Mouse (Mus musculus) limb, embryonic 15.5 days (tissue): Measurements from ENCODE around the gene Inpp5d. TPM values are rescaled to one million over a fixed set of nuclear protein-coding genes. Genes with fewer than 3 reads are reported as not detected.

Experiments used
- ATAC-seq: fragments of 200-750 bp; cut with Nextera tagmentation; 2 replicates; pipeline ENCODE4 v1.8.0; 2017; ENCODE audit warnings: low read depth, moderate TSS enrichment; ENCODE audit not compliant: insufficient number of reproducible peaks, low FRiP score, low TSS enrichment
- H3K27ac ChIP-seq: fragments of 300-500 bp; sonication (generic); 2 replicates; pipeline ENCODE4 v1.5.1; 2015; ENCODE audit warnings: moderate library complexity, mild to moderate bottlenecking, inconsistent platforms
- H3K27me3 ChIP-seq: fragments of 300-500 bp; sonication (generic); 2 replicates; pipeline ENCODE4 v1.6.1; 2015; ENCODE audit warnings: inconsistent platforms
- H3K36me3 ChIP-seq: fragments of 300-500 bp; sonication (generic); 2 replicates; pipeline ENCODE4 v1.6.1; 2015; ENCODE audit warnings: inconsistent platforms
- H3K4me1 ChIP-seq: fragments of 300-500 bp; sonication (generic); 2 replicates; pipeline ENCODE4 v1.6.1; 2015; ENCODE audit warnings: inconsistent platforms
- H3K4me2 ChIP-seq: fragments of 300-500 bp; sonication (generic); 2 replicates; pipeline ENCODE4 v1.6.1; 2015; ENCODE audit warnings: mild to moderate bottlenecking, inconsistent platforms
- H3K4me3 ChIP-seq: fragments of 300-500 bp; sonication (generic); 2 replicates; pipeline ENCODE4 v1.5.1; 2015; ENCODE audit warnings: mild to moderate bottlenecking, inconsistent platforms
- H3K9ac ChIP-seq: fragments of 300-500 bp; sonication (generic); 2 replicates; pipeline ENCODE4 v1.6.1; 2015; ENCODE audit warnings: inconsistent platforms
- H3K9me3 ChIP-seq: fragments of 300-500 bp; sonication (generic); 2 replicates; pipeline ENCODE4 v1.6.1; 2016; ENCODE audit warnings: inconsistent platforms
- WGBS: fragments of 180-500 bp; shearing (Covaris S2); methylation state at CpG from one replicate; pipeline ENCODE4 v1.1.7; 2015; 5-methylcytosine and 5-hydroxymethylcytosine counted together
- polyA plus RNA-seq: library from polyadenylated mRNA; unstranded; fragments of >200 nt; fragmentation: Nextera tagmentation; extraction: Ambion mirVana; gene quantifications from 2 replicates; pipeline ENCODE4 v1.2.1, GENCODE M21; 2015

The Inpp5d gene
- polyA plus RNA-seq, 1 experiment from 2014 or later = 8.8 TPM

GRCm38 (mm10) chr1:87647820-87648219 lies 27.7 kb downstream of the Inpp5d start:
- Histone ChIP-seq H3K4me3 (no peak overlapping the region), H3K4me2 (no peak overlapping the region), H3K9ac (no peak overlapping the region), H3K27me3 (no peaks in the 10 kb centered on the region), H3K36me3 (no peaks in the 10 kb centered on the region), H3K4me1 (no peaks in the 10 kb centered on the region; the same call in 1 of the 2 replicates), H3K9me3 (no peaks in the 10 kb centered on the region), H3K27ac (no peak overlapping the region)
- no peak for ATAC-seq
- WGBS = 88% methylated on average over 1 of the region's 1 CpGs

GRCm38 (mm10) chr1:87648657-87649056 lies 28.5 kb downstream of the Inpp5d start:
- no peak overlapping the region for H3K4me2 ChIP-seq
- H3K9ac ChIP-seq = no peak overlapping the region
- H3K27me3 ChIP-seq = no peaks in the 10 kb centered on the region
- H3K36me3 ChIP-seq = no peaks in the 10 kb centered on the region
- no peak for ATAC-seq
- H3K9me3 ChIP-seq = no peaks in the 10 kb centered on the region
- H3K27ac ChIP-seq = no peak overlapping the region
- H3K4me3 ChIP-seq = no peak overlapping the region
- WGBS = 44% methylated on average over 7 of the region's 7 CpGs
- H3K4me1 ChIP-seq = no peaks in the 10 kb centered on the region; the same call in 1 of the 2 replicates

- Histone ChIP-seq H3K4me2 (no peak overlapping the region), H3K4me3 (no peak overlapping the region), H3K9me3 (no peaks in the 10 kb centered on the region), H3K9ac (no peak overlapping the region), H3K27ac (no peak overlapping the region), H3K4me1 (no peaks in the 10 kb centered on the region; the same call in 1 of the 2 replicates), H3K27me3 (no peaks in the 10 kb centered on the region), H3K36me3 (no peaks in the 10 kb centered on the region)
- ATAC-seq = no peak
- WGBS = 68% methylated on average over 4 of the region's 4 CpGs
These were observed 29.2 kb downstream of the Inpp5d start for GRCm38 (mm10) chr1:87649219-87649805.

GRCm38 (mm10) chr1:87649958-87650474 lies 29.9 kb downstream of the Inpp5d start:
- no peaks in the 10 kb centered on the region; the same call in 1 of the 2 replicates for H3K4me1 ChIP-seq
- WGBS = 89% methylated on average over 8 of the region's 8 CpGs
- no peak overlapping the region for H3K4me3 ChIP-seq
- H3K9me3 ChIP-seq = no peaks in the 10 kb centered on the region
- no peak for ATAC-seq
- no peak overlapping the region for H3K9ac ChIP-seq
- H3K36me3 ChIP-seq = no peaks in the 10 kb centered on the region
- no peak overlapping the region for H3K27ac ChIP-seq
- no peak overlapping the region for H3K4me2 ChIP-seq
- H3K27me3 ChIP-seq = no peaks in the 10 kb centered on the region

GRCm38 (mm10) chr1:87650611-87651079 lies 30.5 kb downstream of the Inpp5d start:
- 70% methylated on average over 8 of the region's 8 CpGs for WGBS
- no peak for ATAC-seq
- Histone ChIP-seq H3K4me1 (no peaks in the 10 kb centered on the region; the same call in 1 of the 2 replicates), H3K9ac (no peak overlapping the region), H3K9me3 (no peaks in the 10 kb centered on the region), H3K27me3 (no peaks in the 10 kb centered on the region), H3K27ac (no peak overlapping the region), H3K4me2 (no peak overlapping the region), H3K4me3 (no peak overlapping the region), H3K36me3 (no peaks in the 10 kb centered on the region)

GRCm38 (mm10) chr1:87651436-87651835 lies 31.3 kb downstream of the Inpp5d start:
- 92% methylated on average over 1 of the region's 1 CpGs for WGBS
- H3K4me2 ChIP-seq = no peak overlapping the region

GRCm38 (mm10) chr1:87655101-87655500 lies 35.0 kb downstream of the Inpp5d start:
- no peak for ATAC-seq
- no peaks in the 10 kb centered on the region for H3K36me3 ChIP-seq
- H3K4me3 ChIP-seq = no peak overlapping the region
- no peak overlapping the region for H3K9ac ChIP-seq
- WGBS = 33% methylated on average over 5 of the region's 5 CpGs
- H3K27me3 ChIP-seq = no peaks in the 10 kb centered on the region
- H3K4me1 ChIP-seq = peaks cover 6% of the 10 kb centered on the region; the same call in 1 of the 2 replicates
- H3K4me2 ChIP-seq = no peak overlapping the region
- H3K27ac ChIP-seq = no peak overlapping the region
- H3K9me3 ChIP-seq = no peaks in the 10 kb centered on the region

More at GRCm38 (mm10) chr1:87651436-87651835, 31.3 kb downstream of the Inpp5d start:
- Histone ChIP-seq H3K36me3 (no peaks in the 10 kb centered on the region), H3K4me1 (no peaks in the 10 kb centered on the region; the same call in 1 of the 2 replicates), H3K27me3 (no peaks in the 10 kb centered on the region), H3K9me3 (no peaks in the 10 kb centered on the region), H3K27ac (no peak overlapping the region), H3K9ac (no peak overlapping the region), H3K4me3 (no peak overlapping the region)
- ATAC-seq = no peak

GRCm38 (mm10) chr1:87658063-87658462 lies 38.0 kb downstream of the Inpp5d start:
- Histone ChIP-seq H3K36me3 (no peaks in the 10 kb centered on the region), H3K4me3 (no peak overlapping the region), H3K27me3 (no peaks in the 10 kb centered on the region), H3K4me2 (no peak overlapping the region), H3K27ac (no peak overlapping the region), H3K9ac (no peak overlapping the region), H3K4me1 (0 out of 2 replicates have a peak, but pooled peaks cover 6% of the 10 kb centered on the region), H3K9me3 (no peaks in the 10 kb centered on the region)
- 54% methylated on average over 3 of the region's 3 CpGs for WGBS
- ATAC-seq = no peak

GRCm38 (mm10) chr1:87658485-87658884 lies 38.4 kb downstream of the Inpp5d start:
- H3K9ac ChIP-seq = no peak overlapping the region
- 0 out of 2 replicates have a peak, but pooled peaks cover 6% of the 10 kb centered on the region for H3K4me1 ChIP-seq
- no peak overlapping the region for H3K4me2 ChIP-seq
- ATAC-seq = no peak
- WGBS = 56% methylated on average over 2 of the region's 2 CpGs
- H3K36me3 ChIP-seq = no peaks in the 10 kb centered on the region
- no peak overlapping the region for H3K27ac ChIP-seq
- H3K9me3 ChIP-seq = no peaks in the 10 kb centered on the region
- H3K4me3 ChIP-seq = no peak overlapping the region
- H3K27me3 ChIP-seq = no peaks in the 10 kb centered on the region

GRCm38 (mm10) chr1:87658937-87659617 lies 39.0 kb downstream of the Inpp5d start:
- no peak overlapping the region for H3K4me2 ChIP-seq
- H3K9me3 ChIP-seq = no peaks in the 10 kb centered on the region
- no peaks in the 10 kb centered on the region for H3K27me3 ChIP-seq
- no peak overlapping the region for H3K4me3 ChIP-seq
- 71% methylated on average over 8 of the region's 8 CpGs for WGBS
- H3K36me3 ChIP-seq = no peaks in the 10 kb centered on the region
- H3K4me1 ChIP-seq = 0 out of 2 replicates have a peak, but pooled peaks cover 6% of the 10 kb centered on the region
- H3K9ac ChIP-seq = no peak overlapping the region
- H3K27ac ChIP-seq = no peak overlapping the region
- ATAC-seq = no peak

GRCm38 (mm10) chr1:87659618-87659960 lies 39.5 kb downstream of the Inpp5d start:
- Histone ChIP-seq H3K36me3 (no peaks in the 10 kb centered on the region), H3K9ac (no peak overlapping the region), H3K9me3 (no peaks in the 10 kb centered on the region), H3K4me1 (0 out of 2 replicates have a peak, but pooled peaks cover 6% of the 10 kb centered on the region), H3K4me3 (no peak overlapping the region), H3K4me2 (no peak overlapping the region), H3K27ac (no peak overlapping the region), H3K27me3 (no peaks in the 10 kb centered on the region)
- no peak for ATAC-seq
- 71% methylated on average over 4 of the region's 4 CpGs for WGBS

- H3K27me3 ChIP-seq = no peaks in the 10 kb centered on the region
- H3K4me3 ChIP-seq = no peak overlapping the region
- H3K36me3 ChIP-seq = no peaks in the 10 kb centered on the region
- no peak overlapping the region for H3K27ac ChIP-seq
- WGBS = 76% methylated on average over 1 of the region's 1 CpGs
- H3K9ac ChIP-seq = no peak overlapping the region
- no peak for ATAC-seq
- H3K9me3 ChIP-seq = no peaks in the 10 kb centered on the region
- no peak overlapping the region for H3K4me2 ChIP-seq
- H3K4me1 ChIP-seq = 0 out of 2 replicates have a peak, but pooled peaks cover 6% of the 10 kb centered on the region
These were observed 40.6 kb downstream of the Inpp5d start for GRCm38 (mm10) chr1:87660740-87661139.
